In the genomic region with DNA sequence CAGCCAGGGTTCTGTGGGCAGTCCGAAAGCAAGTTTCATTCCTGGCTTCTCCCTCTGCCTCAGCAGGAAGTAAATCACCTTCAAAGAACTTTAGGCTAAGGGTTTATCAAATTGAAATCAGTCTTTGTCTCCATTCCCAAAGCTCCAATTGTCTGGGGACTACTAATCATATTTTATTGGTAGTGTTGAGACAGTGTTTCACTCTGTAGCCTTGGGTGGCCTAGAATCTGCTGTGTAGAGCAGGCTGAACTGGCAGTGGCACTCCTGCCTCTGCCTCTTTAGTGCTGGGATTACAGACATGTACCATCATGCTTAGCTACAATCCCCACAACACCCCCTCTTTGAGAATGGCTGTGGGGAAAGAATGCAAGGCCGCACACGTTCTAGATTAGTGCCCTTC, we compare ENCODE assay signal across 23 mouse cellular contexts. TPM values are rescaled to one million over a fixed set of nuclear protein-coding genes. Genes with fewer than 3 reads are reported as not detected.
A peak's percentile ranks its signal among the peaks of the same experiment; 100 is the strongest.
DNase-seq lines count a peak whose midpoint lies in the region; ATAC-seq and TF ChIP-seq lines count a peak whose summit lies in the region.
"Had no signal": no experiment of that assay in that cellular context is flagged by ENCODE, and none has a peak within 500 bp of the region (broad histone marks: within the 10 kb centered on the region; RNA-seq: fewer than 3 reads in every experiment).

No protein-coding gene starts in this region.

- peak overlapping the region; percentile 20; the same call in 1 of the 2 replicates for H3K27ac ChIP-seq in kidney, adult 2 months (ENCODE audit: insufficient read depth, low read depth, low read length)
- 0 out of 2 replicates have a peak overlapping the region, but pooled peaks have one; percentile 13 for H3K27ac ChIP-seq in limb, embryonic 15.5 days
- H3K27ac ChIP-seq in limb, embryonic 10.5 days, result no peak overlapping the region
- peak overlapping the region; percentile 77 for H3K27ac ChIP-seq in embryonic fibroblast, embryonic 13.5 days (ENCODE audit: insufficient read depth, low read length)
- H3K27ac ChIP-seq in olfactory bulb, adult 2 months (ENCODE audit: insufficient read depth, low read depth, low read length), result peak overlapping the region; percentile 56; the same call in 1 of the 2 replicates
- H3K27ac ChIP-seq: embryonic facial prominence, embryonic 12.5 days; forebrain, embryonic 15.5 days; heart, adult 2 months; hindbrain, embryonic 10.5 days; hindbrain, postnatal 0 days; limb, embryonic 13.5 days; liver, embryonic 14.5 days; neural tube, embryonic 15.5 days had no signal

- DNase-seq in kidney, adult 2 months, result no peak
- no peak for DNase-seq in kidney, postnatal 10 days
- DNase-seq in limb, embryonic 10.5 days (ENCODE audit: low spot score), result no peak
- DNase-seq in cerebellum, adult 8-10 months, result no peak
- DNase-seq: cerebellum, adult 9-11 months; gastrocnemius, postnatal 14 days; heart, adult 2 months; kidney, postnatal 36 days; midbrain, embryonic 14.5 days; right cerebral cortex, postnatal 25 days; thymus, postnatal 36 days had no signal

- no peaks in the 10 kb centered on the region for H3K9me3 ChIP-seq in limb, embryonic 15.5 days
- no peaks in the 10 kb centered on the region for H3K9me3 ChIP-seq in limb, embryonic 10.5 days (replicated peaks)
- H3K9me3 ChIP-seq: embryonic facial prominence, embryonic 12.5 days; forebrain, embryonic 15.5 days; hindbrain, embryonic 10.5 days; limb, embryonic 13.5 days; neural tube, embryonic 15.5 days had no signal

- no peaks in the 10 kb centered on the region for H3K27me3 ChIP-seq in kidney, adult 2 months (replicated peaks; ENCODE audit: control insufficient read depth, insufficient read depth, low read length)
- no peaks in the 10 kb centered on the region for H3K27me3 ChIP-seq in limb, embryonic 15.5 days
- H3K27me3 ChIP-seq in limb, embryonic 10.5 days (ENCODE audit: low read depth, poor library complexity, severe bottlenecking), result no peaks in the 10 kb centered on the region
- H3K27me3 ChIP-seq: embryonic facial prominence, embryonic 12.5 days; forebrain, embryonic 15.5 days; limb, embryonic 13.5 days; neural tube, embryonic 15.5 days had no signal

- H3K4me1 ChIP-seq in kidney, adult 2 months (ENCODE audit: control insufficient read depth, insufficient read depth, low read length), result peaks cover 6% of the 10 kb centered on the region; the same call in 1 of the 2 replicates
- H3K4me1 ChIP-seq in limb, embryonic 15.5 days, result peaks cover 6% of the 10 kb centered on the region; the same call in 1 of the 2 replicates
- H3K4me1 ChIP-seq in limb, embryonic 10.5 days, result peaks cover 8% of the 10 kb centered on the region; the same call in 1 of the 2 replicates
- H3K4me1 ChIP-seq in embryonic fibroblast, embryonic 13.5 days (ENCODE audit: control insufficient read depth, insufficient read depth, low read length), result peaks cover 6% of the 10 kb centered on the region; the same call in 1 of the 2 replicates
- H3K4me1 ChIP-seq in olfactory bulb, adult 2 months (ENCODE audit: control insufficient read depth, insufficient read depth, low read length), result peaks cover 3% of the 10 kb centered on the region

- no peak overlapping the region for H3K4me2 ChIP-seq in limb, embryonic 15.5 days
- H3K4me2 ChIP-seq: embryonic facial prominence, embryonic 12.5 days; forebrain, embryonic 15.5 days; limb, embryonic 13.5 days; neural tube, embryonic 15.5 days had no signal

- WGBS in kidney, adult 2 months, result 76% methylated on average over 3 of the region's 3 CpGs
- WGBS in limb, embryonic 15.5 days, result 83% methylated on average over 3 of the region's 3 CpGs
- 93% methylated on average over 3 of the region's 3 CpGs for WGBS in limb, embryonic 10.5 days
- 86% methylated on average over 3 of the region's 3 CpGs for WGBS in olfactory bulb, adult 2 months

- ATAC-seq in limb, embryonic 15.5 days (ENCODE audit: insufficient number of reproducible peaks, low FRiP score, low TSS enrichment, low read depth), result no peak
- ATAC-seq: forebrain, embryonic 15.5 days; hindbrain, postnatal 0 days had no signal

- no peaks in the 10 kb centered on the region for H3K36me3 ChIP-seq in kidney, adult 2 months (ENCODE audit: control insufficient read depth, insufficient read depth, low read length)
- H3K36me3 ChIP-seq in limb, embryonic 15.5 days, result peaks cover 12% of the 10 kb centered on the region; the same call in 1 of the 2 replicates
- H3K36me3 ChIP-seq in limb, embryonic 10.5 days, result peaks cover 30% of the 10 kb centered on the region
- H3K36me3 ChIP-seq: embryonic facial prominence, embryonic 12.5 days; forebrain, embryonic 15.5 days; neural tube, embryonic 15.5 days had no signal

- H3K9ac ChIP-seq in limb, embryonic 15.5 days, result no peak overlapping the region
- H3K9ac ChIP-seq: embryonic facial prominence, embryonic 12.5 days; forebrain, embryonic 15.5 days; limb, embryonic 13.5 days; liver, embryonic 14.5 days; neural tube, embryonic 15.5 days had no signal

- no peak for TF ChIP-seq CTCF in kidney, adult 2 months (conservative IDR thresholded peaks at IDR 0.05; ENCODE audit: insufficient read depth, insufficient read length, low read depth, low read length)
- TF ChIP-seq CTCF in embryonic fibroblast, embryonic 13.5 days (IDR thresholded peaks at IDR 0.05; ENCODE audit: borderline replicate concordance, insufficient read depth, low read length), result no peak
- TF ChIP-seq CTCF in olfactory bulb, adult 2 months (IDR thresholded peaks at IDR 0.05; ENCODE audit: insufficient read depth, low read depth, low read length), result no peak

- TF ChIP-seq POLR2A in kidney, adult 2 months (IDR thresholded peaks at IDR 0.05; ENCODE audit: low read depth, low read length), result no peak
- no peak for TF ChIP-seq POLR2A in embryonic fibroblast, embryonic 13.5 days (IDR thresholded peaks at IDR 0.05; ENCODE audit: low read depth, low read length)
- TF ChIP-seq POLR2A in olfactory bulb, adult 2 months (IDR thresholded peaks at IDR 0.05; ENCODE audit: insufficient read depth, low read depth, low read length), result no peak

- H3K4me3 ChIP-seq in kidney, adult 2 months (ENCODE audit: insufficient read depth, low read depth, low read length), result no peak overlapping the region
- no peak overlapping the region for H3K4me3 ChIP-seq in limb, embryonic 15.5 days
- no peak overlapping the region for H3K4me3 ChIP-seq in limb, embryonic 10.5 days
- no peak overlapping the region for H3K4me3 ChIP-seq in embryonic fibroblast, embryonic 13.5 days (ENCODE audit: insufficient read depth, low read length)
- no peak overlapping the region for H3K4me3 ChIP-seq in olfactory bulb, adult 2 months (ENCODE audit: insufficient read depth, low read depth, low read length)
- H3K4me3 ChIP-seq: embryonic facial prominence, embryonic 12.5 days; forebrain, embryonic 15.5 days; heart, adult 2 months; hindbrain, embryonic 10.5 days; limb, embryonic 13.5 days; neural tube, embryonic 15.5 days had no signal

RNA-seq across cellular contexts. Expression of gene Itfg2, which starts 3.3 kb away (rescaled TPM):
- 19.0 and 23.5 TPM in 2 replicates for polyA plus RNA-seq in kidney, adult 2 months (2012; rRNA removed)
- 31.0 and 31.8 TPM in 2 replicates for polyA plus RNA-seq in limb, embryonic 15.5 days (2015; fragmentation: Nextera tagmentation; extraction: Ambion mirVana)
- polyA plus RNA-seq in limb, embryonic 10.5 days (2016; fragmentation: Nextera tagmentation; extraction: Ambion mirVana), result 40.8 and 47.8 TPM in 2 replicates
- 12.1 and 15.2 TPM in 2 replicates for polyA plus RNA-seq in embryonic fibroblast, embryonic 13.5 days (2011; ENCODE audit: insufficient read length, low read depth, missing spikeins)
- polyA plus RNA-seq in olfactory bulb, adult 2 months (2012; ENCODE audit: insufficient read depth, insufficient read length, low replicate concordance, missing spikeins), result not detected in 2 replicates

RNA-seq across cellular contexts. Expression of gene Fkbp4, which starts 17.0 kb away (rescaled TPM):
- polyA plus RNA-seq in kidney, adult 2 months (2012; rRNA removed), result 163 and 166 TPM in 2 replicates
- polyA plus RNA-seq in limb, embryonic 15.5 days (2015; fragmentation: Nextera tagmentation; extraction: Ambion mirVana), result 343 and 346 TPM in 2 replicates
- 797 and 913 TPM in 2 replicates for polyA plus RNA-seq in limb, embryonic 10.5 days (2016; fragmentation: Nextera tagmentation; extraction: Ambion mirVana)
- 79.9 and 102 TPM in 2 replicates for polyA plus RNA-seq in embryonic fibroblast, embryonic 13.5 days (2011; ENCODE audit: insufficient read length, low read depth, missing spikeins)
- not detected in 2 replicates for polyA plus RNA-seq in olfactory bulb, adult 2 months (2012; ENCODE audit: insufficient read depth, insufficient read length, low replicate concordance, missing spikeins)

RNA-seq across cellular contexts. Expression of gene Nrip2, which starts 22.4 kb away (rescaled TPM):
- 4.9 and 6.5 TPM in 2 replicates for polyA plus RNA-seq in kidney, adult 2 months (2012; rRNA removed)
- polyA plus RNA-seq in limb, embryonic 15.5 days (2015; fragmentation: Nextera tagmentation; extraction: Ambion mirVana), result 5.0 and 5.4 TPM in 2 replicates
- 2.3 and 2.5 TPM in 2 replicates for polyA plus RNA-seq in limb, embryonic 10.5 days (2016; fragmentation: Nextera tagmentation; extraction: Ambion mirVana)
- 3.5 and 9.1 TPM in 2 replicates for polyA plus RNA-seq in embryonic fibroblast, embryonic 13.5 days (2011; ENCODE audit: insufficient read length, low read depth, missing spikeins)
- polyA plus RNA-seq in olfactory bulb, adult 2 months (2012; ENCODE audit: insufficient read depth, insufficient read length, low replicate concordance, missing spikeins), result not detected in 2 replicates

RNA-seq across cellular contexts. Expression of gene Gm44596, which starts 46.2 kb away (rescaled TPM):
- polyA plus RNA-seq in kidney, adult 2 months (2012; rRNA removed), result not detected in 2 replicates
- polyA plus RNA-seq in limb, embryonic 15.5 days (2015; fragmentation: Nextera tagmentation; extraction: Ambion mirVana), result not detected in 2 replicates
- polyA plus RNA-seq in limb, embryonic 10.5 days (2016; fragmentation: Nextera tagmentation; extraction: Ambion mirVana), result not detected in 2 replicates
- polyA plus RNA-seq in embryonic fibroblast, embryonic 13.5 days (2011; ENCODE audit: insufficient read length, low read depth, missing spikeins), result not detected in 2 replicates
- not detected in 2 replicates for polyA plus RNA-seq in olfactory bulb, adult 2 months (2012; ENCODE audit: insufficient read depth, insufficient read length, low replicate concordance, missing spikeins)
- polyA plus RNA-seq: embryonic facial prominence, embryonic 12.5 days; forebrain, embryonic 15.5 days; heart, adult 2 months; heart, postnatal 0 days; hindbrain, embryonic 10.5 days; hindbrain, postnatal 0 days; limb, embryonic 13.5 days; liver, embryonic 14.5 days; lung, embryonic 16.5 days; midbrain, embryonic 14.5 days; neural tube, embryonic 15.5 days had no signal

RNA-seq across cellular contexts. Expression of gene Tex52, which starts 46.2 kb away (rescaled TPM):
- polyA plus RNA-seq in kidney, adult 2 months (2012; rRNA removed), result not detected in 2 replicates
- polyA plus RNA-seq in limb, embryonic 15.5 days (2015; fragmentation: Nextera tagmentation; extraction: Ambion mirVana), result 0.26 and 0.34 TPM in 2 replicates
- 0.41 and 0.61 TPM in 2 replicates for polyA plus RNA-seq in limb, embryonic 10.5 days (2016; fragmentation: Nextera tagmentation; extraction: Ambion mirVana)
- not detected in 2 replicates for polyA plus RNA-seq in embryonic fibroblast, embryonic 13.5 days (2011; ENCODE audit: insufficient read length, low read depth, missing spikeins)
- polyA plus RNA-seq in olfactory bulb, adult 2 months (2012; ENCODE audit: insufficient read depth, insufficient read length, low replicate concordance, missing spikeins), result not detected in 2 replicates
- polyA plus RNA-seq: heart, postnatal 0 days had no signal
